Mouse (Mus musculus): ENCODE measurements around the gene Map2k3. TPM values are rescaled to one million over a fixed set of nuclear protein-coding genes. Genes with fewer than 3 reads are reported as not detected.

The Map2k3 gene
- total RNA-seq, 2 experiments from 2014 or later, result 144 to 173 TPM

Other genes with a start within 250 kb of the Map2k3 start
- gene Llgl1, start 232.3 kb upstream of the Map2k3 start, total RNA-seq (2021), result 10 to 100 TPM; 12.1 to 14.5 TPM
- 10 to 100 TPM; 87.8 to 90.9 TPM for gene Flii, start 204.8 kb upstream of the Map2k3 start, total RNA-seq (2021)
- gene Mief2, start 203.6 kb upstream of the Map2k3 start, total RNA-seq (2021), result 10 to 100 TPM; 82.5 to 88.4 TPM
- 1 to 10 TPM; 3.8 to 4.5 TPM for gene Top3a, start 154.7 kb upstream of the Map2k3 start, total RNA-seq (2021)
- gene Smcr8, start 154.5 kb upstream of the Map2k3 start, total RNA-seq (2021), result 10 to 100 TPM; 11.2 to 16.7 TPM
- 10 to 100 TPM; 19.3 to 21.3 TPM for gene Shmt1, start 120.3 kb upstream of the Map2k3 start, total RNA-seq (2021)
- 10 to 100 TPM; 16.9 to 19.9 TPM for gene Dhrs7b, start 101.4 kb upstream of the Map2k3 start, total RNA-seq (2021)
- gene Tmem11, start 52.8 kb upstream of the Map2k3 start, total RNA-seq (2021), result 10 to 100 TPM; 35.6 to 38.0 TPM
- 10 to 100 TPM; 10.6 to 11.9 TPM for gene Natd1, start 17.3 kb upstream of the Map2k3 start, total RNA-seq (2021)
- gene Kcnj12, start 90.5 kb downstream of the Map2k3 start, total RNA-seq (2021), result 10 to 100 TPM; 37.4 to 59.8 TPM
- under 1 TPM; 0.29 to 0.37 TPM for gene Tnfrsf13b, start 194.7 kb downstream of the Map2k3 start, total RNA-seq (2021)
- 10 to 100 TPM; 18.3 to 23.8 TPM for gene Usp22, start 243.0 kb downstream of the Map2k3 start, total RNA-seq (2021)

Data from gastrocnemius, postnatal 14 days (tissue).